Mouse (Mus musculus): ENCODE results near the gene Kcnf1.

DNA sequence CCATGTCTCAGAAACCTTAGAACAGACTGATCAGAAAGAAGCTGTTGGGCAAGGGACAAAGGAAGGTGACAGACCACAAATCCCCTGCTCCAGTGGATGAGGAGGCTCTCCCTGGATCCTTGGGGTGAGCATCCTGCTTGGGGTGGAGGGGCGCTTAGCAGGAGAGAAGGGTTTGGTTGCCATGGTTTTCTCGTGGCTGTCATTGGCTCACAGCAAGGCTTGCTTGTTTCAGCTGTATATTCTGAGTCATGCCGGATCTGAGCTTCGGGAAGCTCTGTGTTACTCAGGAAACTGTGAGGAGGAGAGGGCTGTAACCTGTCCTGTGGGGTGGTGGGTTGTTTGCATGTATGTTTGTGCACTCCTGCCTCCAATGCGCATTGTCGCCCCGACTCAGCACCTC, 23.8 kb downstream of the Kcnf1 start:
- TF ChIP-seq CTCF (conservative IDR thresholded peaks at IDR 0.05; ENCODE audit: insufficient read depth, insufficient read length, low read depth, low read length), result no peak
- TF ChIP-seq POLR2A (IDR thresholded peaks at IDR 0.05; ENCODE audit: low read depth, low read length), result no peak
